Mouse (Mus musculus) cerebellum, adult 2 months (tissue): ENCODE results near the gene E2f7.

ENCODE experiments used
- CTCF ChIP-seq: fragments of 200-500 bp; IDR thresholded peaks from 2 replicates; pipeline ENCODE4 v1.5.1; 2011; ENCODE audit warnings: low read depth, mild to moderate bottlenecking, control low read depth, low read length, moderate library complexity, borderline replicate concordance; ENCODE audit not compliant: insufficient read depth
- POLR2A ChIP-seq: fragments of 200-500 bp; IDR thresholded peaks from 2 replicates; pipeline ENCODE4 v1.6.1; 2011; ENCODE audit warnings: low read length, control low read depth, borderline replicate concordance; ENCODE audit not compliant: insufficient read depth

GRCm38 (mm10) chr10:110744686-110745639 lies at the start of gene E2f7:
- peak; percentile 31; the same call in 1 of the 2 replicates for TF ChIP-seq POLR2A
- no peak for TF ChIP-seq CTCF
